Mouse (Mus musculus): Measurements from ENCODE around the gene Nubp1. TPM values are rescaled to one million over a fixed set of nuclear protein-coding genes. Genes with fewer than 3 reads are reported as not detected.

Nubp1 gene
- total and polyA plus RNA-seq, 3 experiments, result 152 to 169 (median 162) TPM

- Histone ChIP-seq H3K4me3 (replicated peaks in 1 of 3; ENCODE audit: low read depth in 2 of 3, low read length in 2 of 3, poor library complexity in 1 of 3) (no peak overlapping the region), H3K79me2 (replicated peaks; ENCODE audit: control insufficient read depth, extremely low read depth, insufficient read depth, poor library complexity, severe bottlenecking) (no peaks in the 10 kb centered on the region), H3K36me3 (replicated peaks in 1 of 2; ENCODE audit: control insufficient read depth in 1 of 2, insufficient read depth in 1 of 2, low read length in 1 of 2) (no peaks in the 10 kb centered on the region), H3K27me3 (replicated peaks) (no peaks in the 10 kb centered on the region), H3K27ac (ENCODE audit: insufficient read depth, low read depth) (no peak overlapping the region), H3K4me2 (ENCODE audit: insufficient read depth, low read depth, poor library complexity, severe bottlenecking) (no peak overlapping the region), H3K4me1 (ENCODE audit: control insufficient read depth in 1 of 2, insufficient read depth in 2 of 2) (peaks cover 7 to 43% of the 10 kb centered on the region in 2 experiments), H3K9ac (ENCODE audit: insufficient read depth, low read depth) (no peak overlapping the region), H3K9me3 (replicated peaks; ENCODE audit: low read length) (no peaks in the 10 kb centered on the region)
- TF ChIP-seq RCOR1 (conservative IDR thresholded peaks at IDR 0.05; ENCODE audit: low read depth, low read length), result no peak
- TF ChIP-seq BHLHE40 (IDR thresholded peaks at IDR 0.05; ENCODE audit: low read depth, low read length), result peak; percentile 75
- TF ChIP-seq JUND (conservative IDR thresholded peaks at IDR 0.05; ENCODE audit: low read depth, low read length), result no peak
- TF ChIP-seq ZC3H11A (IDR thresholded peaks at IDR 0.05; ENCODE audit: low read depth, low read length), result no peak
- TF ChIP-seq USF1 (IDR thresholded peaks at IDR 0.05; ENCODE audit: low read depth, low read length), result peak; percentile 81
- TF ChIP-seq MAZ (IDR thresholded peaks at IDR 0.05; ENCODE audit: low read depth, low read length), result no peak
- TF ChIP-seq TBP (conservative IDR thresholded peaks at IDR 0.05; ENCODE audit: low read depth, low read length), result no peak
- no peak for TF ChIP-seq CHD2 (IDR thresholded peaks at IDR 0.05; ENCODE audit: low read length)
- 0 out of 2 replicates have a peak, but pooled peaks have one; percentile 9 for TF ChIP-seq ETS1 (conservative IDR thresholded peaks at IDR 0.05; ENCODE audit: low read depth, low read length)
- peak; percentile 67 for TF ChIP-seq USF2 (conservative IDR thresholded peaks at IDR 0.05; ENCODE audit: low read depth, low read length)
- TF ChIP-seq MAX (IDR thresholded peaks at IDR 0.05; ENCODE audit: low read length), result peak; percentile 80
- in situ Hi-C loops (cut with MboI; ENCODE audit: low pct_ligation_motif_present, low pct_unique_long_range_greater_than_20kb, low sequenced_read_pairs) (no loop called here), dilution Hi-C loops (cut with MboI; ENCODE audit: extremely low pct_ligation_motif_present, extremely low pct_unique_long_range_greater_than_20kb, low sequenced_read_pairs) (no loop called here)
- DNase-seq (ENCODE audit: extremely low read depth), result no peak
These were observed 53.4 kb downstream of the Nubp1 start for GRCm38 (mm10) chr16:10465011-10465681.

GRCm38 (mm10) chr16:10467391-10468107 lies 55.8 kb downstream of the Nubp1 start:
- dilution Hi-C loops (cut with MboI; ENCODE audit: extremely low pct_ligation_motif_present, extremely low pct_unique_long_range_greater_than_20kb, low sequenced_read_pairs) (no loop called here), in situ Hi-C loops (cut with MboI; ENCODE audit: low pct_ligation_motif_present, low pct_unique_long_range_greater_than_20kb, low sequenced_read_pairs) (no loop called here)
- Histone ChIP-seq H3K27me3 (replicated peaks) (no peaks in the 10 kb centered on the region), H3K9me3 (replicated peaks; ENCODE audit: low read length) (no peaks in the 10 kb centered on the region), H3K4me1 (ENCODE audit: control insufficient read depth in 1 of 2, insufficient read depth in 2 of 2) (peaks cover 7 to 36% of the 10 kb centered on the region in 2 experiments), H3K79me2 (replicated peaks; ENCODE audit: control insufficient read depth, extremely low read depth, insufficient read depth, poor library complexity, severe bottlenecking) (no peaks in the 10 kb centered on the region), H3K4me2 (ENCODE audit: insufficient read depth, low read depth, poor library complexity, severe bottlenecking) (no peak overlapping the region), H3K4me3 (replicated peaks in 1 of 3; ENCODE audit: low read depth in 2 of 3, low read length in 2 of 3, poor library complexity in 1 of 3) (no peak overlapping the region), H3K9ac (ENCODE audit: insufficient read depth, low read depth) (no peak overlapping the region), H3K27ac (ENCODE audit: insufficient read depth, low read depth) (no peak overlapping the region), H3K36me3 (replicated peaks in 1 of 2; ENCODE audit: control insufficient read depth in 1 of 2, insufficient read depth in 1 of 2, low read length in 1 of 2) (no peaks in the 10 kb centered on the region)
- no peak for DNase-seq (ENCODE audit: extremely low read depth)
- TF ChIP-seq HCFC1 (IDR thresholded peaks at IDR 0.05; ENCODE audit: low read depth, low read length), result no peak
- no peak for TF ChIP-seq RAD21 (IDR thresholded peaks at IDR 0.05; ENCODE audit: low read depth, low read length)
- no peak for TF ChIP-seq CHD2 (IDR thresholded peaks at IDR 0.05; ENCODE audit: low read length)
- TF ChIP-seq IRF4 (IDR thresholded peaks at IDR 0.05; ENCODE audit: low read depth, low read length), result no peak
- TF ChIP-seq CHD1 (IDR thresholded peaks at IDR 0.05; ENCODE audit: low read depth, low read length), result no peak
- TF ChIP-seq MYC (IDR thresholded peaks at IDR 0.05; ENCODE audit: low read depth, low read length), result no peak
- TF ChIP-seq TBP (conservative IDR thresholded peaks at IDR 0.05; ENCODE audit: low read depth, low read length), result no peak
